Mouse (Mus musculus): ENCODE data around the gene Met. TPM values are rescaled to one million over a fixed set of nuclear protein-coding genes. Genes with fewer than 3 reads are reported as not detected.

Gene Met
- 1.2 and 2.6 TPM in 2 replicates for total RNA-seq (2017)

GRCm38 (mm10) chr6:17463434-17464280 is at the start of gene Met:
Gene Met, plus strand, starts transcription at chr6:17463800.
- ATAC-seq (replicated peaks in 1 of 2; ENCODE audit: insufficient read depth in 1 of 2, low FRiP score in 2 of 2, low TSS enrichment in 1 of 2, low read depth in 1 of 2, poor library complexity in 2 of 2, severe bottlenecking in 2 of 2): peak; percentile 65 to 73

- ATAC-seq (replicated peaks in 1 of 2; ENCODE audit: insufficient read depth in 1 of 2, low FRiP score in 2 of 2, low TSS enrichment in 1 of 2, low read depth in 1 of 2, poor library complexity in 2 of 2, severe bottlenecking in 2 of 2): no peak
These were observed 45.4 kb upstream of the Met start for GRCm38 (mm10) chr6:17418226-17418625.

GRCm38 (mm10) chr6:17422432-17422831 is 41.2 kb upstream of the Met start:
- no peak for ATAC-seq (replicated peaks in 1 of 2; ENCODE audit: insufficient read depth in 1 of 2, low FRiP score in 2 of 2, low TSS enrichment in 1 of 2, low read depth in 1 of 2, poor library complexity in 2 of 2, severe bottlenecking in 2 of 2)

- no peak for ATAC-seq (replicated peaks in 1 of 2; ENCODE audit: insufficient read depth in 1 of 2, low FRiP score in 2 of 2, low TSS enrichment in 1 of 2, low read depth in 1 of 2, poor library complexity in 2 of 2, severe bottlenecking in 2 of 2)
These were observed 34.6 kb upstream of the Met start for GRCm38 (mm10) chr6:17429041-17429440.

- ATAC-seq (replicated peaks in 1 of 2; ENCODE audit: insufficient read depth in 1 of 2, low FRiP score in 2 of 2, low TSS enrichment in 1 of 2, low read depth in 1 of 2, poor library complexity in 2 of 2, severe bottlenecking in 2 of 2): no peak
These were observed 34.0 kb upstream of the Met start for GRCm38 (mm10) chr6:17429611-17430010.

GRCm38 (mm10) chr6:17443311-17443710 is 20.3 kb upstream of the Met start:
- ATAC-seq (replicated peaks in 1 of 2; ENCODE audit: insufficient read depth in 1 of 2, low FRiP score in 2 of 2, low TSS enrichment in 1 of 2, low read depth in 1 of 2, poor library complexity in 2 of 2, severe bottlenecking in 2 of 2): no peak

GRCm38 (mm10) chr6:17451305-17451704 is 12.3 kb upstream of the Met start:
- no peak for ATAC-seq (replicated peaks in 1 of 2; ENCODE audit: insufficient read depth in 1 of 2, low FRiP score in 2 of 2, low TSS enrichment in 1 of 2, low read depth in 1 of 2, poor library complexity in 2 of 2, severe bottlenecking in 2 of 2)

GRCm38 (mm10) chr6:17455116-17455515 is 8.5 kb upstream of the Met start:
- no peak for ATAC-seq (replicated peaks in 1 of 2; ENCODE audit: insufficient read depth in 1 of 2, low FRiP score in 2 of 2, low TSS enrichment in 1 of 2, low read depth in 1 of 2, poor library complexity in 2 of 2, severe bottlenecking in 2 of 2)

- ATAC-seq (replicated peaks in 1 of 2; ENCODE audit: insufficient read depth in 1 of 2, low FRiP score in 2 of 2, low TSS enrichment in 1 of 2, low read depth in 1 of 2, poor library complexity in 2 of 2, severe bottlenecking in 2 of 2): no peak
These were observed 4.0 kb upstream of the Met start for GRCm38 (mm10) chr6:17459561-17459960.

GRCm38 (mm10) chr6:17461435-17461834 is 2.2 kb upstream of the Met start:
- no peak for ATAC-seq (replicated peaks in 1 of 2; ENCODE audit: insufficient read depth in 1 of 2, low FRiP score in 2 of 2, low TSS enrichment in 1 of 2, low read depth in 1 of 2, poor library complexity in 2 of 2, severe bottlenecking in 2 of 2)

GRCm38 (mm10) chr6:17464281-17465025 is 853 bp downstream of the Met start:
- ATAC-seq (replicated peaks in 1 of 2; ENCODE audit: insufficient read depth in 1 of 2, low FRiP score in 2 of 2, low TSS enrichment in 1 of 2, low read depth in 1 of 2, poor library complexity in 2 of 2, severe bottlenecking in 2 of 2): peak; percentile 18 to 30; a peak in 1 of 4 replicates

GRCm38 (mm10) chr6:17466526-17466925 is 2.9 kb downstream of the Met start:
- no peak for ATAC-seq (replicated peaks in 1 of 2; ENCODE audit: insufficient read depth in 1 of 2, low FRiP score in 2 of 2, low TSS enrichment in 1 of 2, low read depth in 1 of 2, poor library complexity in 2 of 2, severe bottlenecking in 2 of 2)

- ATAC-seq (replicated peaks in 1 of 2; ENCODE audit: insufficient read depth in 1 of 2, low FRiP score in 2 of 2, low TSS enrichment in 1 of 2, low read depth in 1 of 2, poor library complexity in 2 of 2, severe bottlenecking in 2 of 2): no peak
These were observed 5.4 kb downstream of the Met start for GRCm38 (mm10) chr6:17468993-17469392.

- no peak for ATAC-seq (replicated peaks in 1 of 2; ENCODE audit: insufficient read depth in 1 of 2, low FRiP score in 2 of 2, low TSS enrichment in 1 of 2, low read depth in 1 of 2, poor library complexity in 2 of 2, severe bottlenecking in 2 of 2)
These were observed 9.5 kb downstream of the Met start for GRCm38 (mm10) chr6:17473128-17473527.

GRCm38 (mm10) chr6:17477823-17478222 is 14.2 kb downstream of the Met start:
- no peak for ATAC-seq (replicated peaks in 1 of 2; ENCODE audit: insufficient read depth in 1 of 2, low FRiP score in 2 of 2, low TSS enrichment in 1 of 2, low read depth in 1 of 2, poor library complexity in 2 of 2, severe bottlenecking in 2 of 2)

GRCm38 (mm10) chr6:17478252-17478651 is 14.7 kb downstream of the Met start:
- no peak for ATAC-seq (replicated peaks in 1 of 2; ENCODE audit: insufficient read depth in 1 of 2, low FRiP score in 2 of 2, low TSS enrichment in 1 of 2, low read depth in 1 of 2, poor library complexity in 2 of 2, severe bottlenecking in 2 of 2)

- no peak for ATAC-seq (replicated peaks in 1 of 2; ENCODE audit: insufficient read depth in 1 of 2, low FRiP score in 2 of 2, low TSS enrichment in 1 of 2, low read depth in 1 of 2, poor library complexity in 2 of 2, severe bottlenecking in 2 of 2)
These were observed 15.4 kb downstream of the Met start for GRCm38 (mm10) chr6:17478838-17479570.

GRCm38 (mm10) chr6:17481068-17481467 is 17.5 kb downstream of the Met start:
- peak; percentile 90 to 94 for ATAC-seq (replicated peaks in 1 of 2; ENCODE audit: insufficient read depth in 1 of 2, low FRiP score in 2 of 2, low TSS enrichment in 1 of 2, low read depth in 1 of 2, poor library complexity in 2 of 2, severe bottlenecking in 2 of 2)
